Mouse (Mus musculus) lung, embryonic 14.5 days (tissue): ENCODE results near the gene Defb21. TPM values are rescaled to one million over a fixed set of nuclear protein-coding genes. Genes with fewer than 3 reads are reported as not detected.

Experiments used
- ATAC-seq: fragments of 200-750 bp; cut with Nextera tagmentation; 2 replicates; pipeline ENCODE4 v1.8.0; 2017; ENCODE audit warnings: mild to moderate bottlenecking, moderate TSS enrichment, moderate library complexity; ENCODE audit not compliant: insufficient read depth
- DNase-seq: peaks from one replicate; pipeline ENCODE4 v3.0.0-alpha.2; 2015
- H3K27ac ChIP-seq: fragments of 300-500 bp; sonication (generic); 2 replicates; pipeline ENCODE4 v1.5.1; 2014; ENCODE audit warnings: low read depth, mild to moderate bottlenecking, moderate library complexity
- H3K27me3 ChIP-seq: fragments of 300-500 bp; sonication (generic); 2 replicates; pipeline ENCODE4 v1.6.1; 2014; ENCODE audit warnings: low read length, control low read depth; ENCODE audit not compliant: insufficient read depth
- H3K36me3 ChIP-seq: fragments of 300-500 bp; sonication (generic); 2 replicates; pipeline ENCODE4 v1.6.1; 2014; ENCODE audit warnings: control low read depth; ENCODE audit not compliant: insufficient read depth
- H3K4me1 ChIP-seq: fragments of 300-500 bp; sonication (generic); 2 replicates; pipeline ENCODE4 v1.6.1; 2014; ENCODE audit warnings: antibody characterized with exemption, control low read depth; ENCODE audit not compliant: insufficient read depth
- H3K4me2 ChIP-seq: fragments of 300-500 bp; sonication (generic); 2 replicates; pipeline ENCODE4 v1.6.1; 2014; ENCODE audit warnings: mild to moderate bottlenecking
- H3K4me3 ChIP-seq: fragments of 300-500 bp; sonication (generic); 2 replicates; pipeline ENCODE4 v1.5.1; 2014; ENCODE audit warnings: low read depth, low read length
- H3K9ac ChIP-seq: fragments of 300-500 bp; sonication (generic); 2 replicates; pipeline ENCODE4 v1.6.1; 2014
- H3K9me3 ChIP-seq: fragments of 300-500 bp; sonication (generic); 2 replicates; pipeline ENCODE4 v1.6.1; 2016; ENCODE audit warnings: low read depth, low read length, control low read depth
- CTCF ChIP-seq: IDR thresholded peaks from 2 replicates; pipeline ENCODE4 v1.5.1; 2016; ENCODE audit warnings: antibody characterized with exemption, low read depth
- WGBS: fragments of 180-500 bp; shearing (Covaris S2); extraction: QIAGEN DNeasy Blood & Tissue Kit; methylation state at CpG from one replicate; pipeline ENCODE4 v1.1.7; 2014; 5-methylcytosine and 5-hydroxymethylcytosine counted together
- polyA plus RNA-seq: library from polyadenylated mRNA; unstranded; fragments of >200 nt; fragmentation: Nextera tagmentation; extraction: Ambion mirVana; gene quantifications from 2 replicates; pipeline ENCODE4 v1.2.1, GENCODE M21; 2014

Defb21 gene
- polyA plus RNA-seq, 1 experiment from 2014 or later: not detected

DNA sequence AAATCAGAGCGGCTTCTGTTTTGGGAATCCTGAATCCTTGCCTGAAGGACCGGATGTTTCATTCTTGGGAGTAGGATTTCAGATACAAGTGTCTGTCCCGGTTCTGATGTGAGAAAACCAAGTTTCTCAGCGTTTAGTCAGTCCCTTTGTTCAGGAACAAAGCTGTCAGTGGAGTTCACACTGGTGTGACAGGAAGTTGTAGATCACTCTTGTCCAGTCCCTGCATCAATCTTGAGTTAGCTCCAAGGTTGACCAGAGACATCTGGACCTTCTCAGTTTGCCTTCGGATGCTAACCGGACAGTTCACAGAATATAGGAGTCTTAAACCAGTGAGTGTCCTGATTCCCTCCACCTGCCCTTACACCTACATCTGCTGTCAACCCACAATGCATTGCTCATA lies 35.2 kb downstream of the Defb21 start:
- H3K4me2 ChIP-seq: no peak overlapping the region
- no peak for TF ChIP-seq CTCF
- ATAC-seq: no peak
- WGBS: 30% methylated on average over 6 of the region's 6 CpGs
- H3K4me3 ChIP-seq: no peak overlapping the region
- DNase-seq: no peak
- no peaks in the 10 kb centered on the region for H3K9me3 ChIP-seq
- no peak overlapping the region for H3K9ac ChIP-seq
- no peaks in the 10 kb centered on the region for H3K36me3 ChIP-seq
- H3K4me1 ChIP-seq: no peaks in the 10 kb centered on the region
- no peak overlapping the region for H3K27ac ChIP-seq
- no peaks in the 10 kb centered on the region for H3K27me3 ChIP-seq

DNA sequence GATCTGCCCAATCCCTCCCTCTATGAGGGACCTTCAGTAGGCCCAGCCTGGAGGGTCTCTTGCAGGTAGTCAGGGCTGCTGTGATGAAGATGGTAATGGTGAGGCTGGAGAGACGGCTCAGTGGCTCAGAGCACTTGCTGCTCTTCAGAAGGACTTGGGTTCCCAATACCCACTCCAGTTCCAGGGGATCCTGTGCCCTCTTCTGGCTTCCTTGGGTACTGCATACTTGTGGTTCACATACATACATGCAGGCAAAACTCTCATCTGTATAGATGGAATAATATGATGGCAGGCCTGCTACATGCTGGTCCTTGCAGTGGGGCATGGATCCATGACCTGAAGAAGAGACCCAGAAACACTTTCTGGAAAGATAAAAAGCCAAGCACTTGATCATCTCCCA lies 36.2 kb downstream of the Defb21 start:
- Histone ChIP-seq H3K4me2 (no peak overlapping the region), H3K27me3 (no peaks in the 10 kb centered on the region), H3K9ac (no peak overlapping the region), H3K36me3 (no peaks in the 10 kb centered on the region), H3K4me3 (no peak overlapping the region), H3K9me3 (no peaks in the 10 kb centered on the region), H3K27ac (no peak overlapping the region), H3K4me1 (no peaks in the 10 kb centered on the region)
- DNase-seq: no peak
- 0 out of 2 replicates have a peak, but pooled peaks have one; percentile 4 for TF ChIP-seq CTCF
- no peak for ATAC-seq
- 80% methylated on average over 1 of the region's 1 CpGs for WGBS

DNA sequence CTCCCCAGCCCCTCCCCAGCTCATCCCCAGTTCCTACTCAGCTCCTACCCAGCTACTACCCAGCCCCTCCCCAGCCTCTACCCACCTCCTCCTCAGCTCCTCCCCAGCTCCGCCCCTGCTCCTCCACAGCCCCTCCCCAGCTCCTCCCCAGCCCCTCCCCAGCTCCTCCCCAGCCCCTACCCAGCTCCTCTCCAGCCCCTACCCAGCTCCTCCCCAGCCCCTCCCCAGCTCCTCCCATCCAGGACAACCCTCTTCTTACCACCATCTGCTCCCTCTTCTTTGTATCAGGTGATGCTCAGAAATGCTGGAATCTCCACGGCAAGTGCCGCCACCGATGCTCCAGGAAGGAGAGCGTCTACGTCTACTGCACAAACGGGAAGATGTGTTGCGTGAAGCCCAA lies 39.6 kb downstream of the Defb21 start:
- ATAC-seq: peak; percentile 32; the same call in 1 of the 2 replicates
- WGBS: 28% methylated on average over 8 of the region's 8 CpGs

DNA sequence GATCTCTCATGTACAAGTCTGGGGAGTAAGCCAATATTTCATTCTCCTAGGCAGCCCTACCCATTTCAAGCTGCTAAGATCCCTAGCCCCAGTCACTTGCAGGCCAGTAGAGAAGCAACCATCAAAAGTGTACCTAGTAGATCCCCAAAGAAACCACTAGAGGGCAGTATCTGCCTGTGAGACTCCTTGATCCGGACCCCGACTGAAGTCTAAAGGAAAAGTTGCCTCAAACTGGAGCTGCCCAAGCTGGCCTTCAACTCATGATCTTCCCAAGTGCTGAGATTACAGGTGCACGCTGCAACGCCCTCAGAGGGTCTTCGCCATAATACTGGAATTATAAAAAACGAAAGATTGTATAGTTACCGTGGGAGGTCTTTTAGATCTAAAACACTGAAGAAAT lies 43.0 kb downstream of the Defb21 start:
- no peaks in the 10 kb centered on the region for H3K4me1 ChIP-seq
- no peaks in the 10 kb centered on the region for H3K27me3 ChIP-seq
- H3K4me2 ChIP-seq: no peak overlapping the region
- no peaks in the 10 kb centered on the region for H3K36me3 ChIP-seq
- no peak overlapping the region for H3K27ac ChIP-seq
- ATAC-seq: peak; percentile 75
- no peak overlapping the region for H3K4me3 ChIP-seq
- 9% methylated on average over 7 of the region's 7 CpGs for WGBS
- no peaks in the 10 kb centered on the region for H3K9me3 ChIP-seq
- no peak overlapping the region for H3K9ac ChIP-seq
- peak; percentile 91 for TF ChIP-seq CTCF
- DNase-seq: peak; percentile 94

More for the DNA sequence above, 39.6 kb downstream of the Defb21 start:
- Histone ChIP-seq H3K4me3 (no peak overlapping the region), H3K4me1 (no peaks in the 10 kb centered on the region), H3K36me3 (no peaks in the 10 kb centered on the region), H3K27ac (no peak overlapping the region), H3K27me3 (no peaks in the 10 kb centered on the region), H3K9me3 (no peaks in the 10 kb centered on the region), H3K9ac (no peak overlapping the region), H3K4me2 (no peak overlapping the region)
- DNase-seq: no peak
- no peak for TF ChIP-seq CTCF

DNA sequence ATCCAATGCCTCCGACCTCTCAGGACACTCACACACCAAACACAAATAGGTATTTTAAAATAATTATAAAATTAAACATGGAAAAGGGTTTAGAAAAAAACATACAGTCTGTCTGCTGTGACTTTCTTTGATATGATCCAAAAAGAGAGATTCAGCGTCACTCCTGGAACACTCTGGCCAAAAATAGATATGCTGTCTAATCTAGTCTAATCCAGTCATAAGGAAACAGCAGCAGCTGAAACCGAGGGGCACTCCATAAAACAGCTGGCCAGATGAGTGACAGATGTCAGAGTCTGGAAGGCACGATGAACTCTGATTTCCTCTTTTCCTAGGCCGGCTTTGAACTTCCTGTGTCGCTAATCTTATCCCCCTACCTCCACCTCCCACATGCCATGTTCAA lies 43.9 kb downstream of the Defb21 start:
- 59% methylated on average over 6 of the region's 6 CpGs for WGBS
- no peaks in the 10 kb centered on the region for H3K36me3 ChIP-seq
- no peaks in the 10 kb centered on the region for H3K27me3 ChIP-seq

DNA sequence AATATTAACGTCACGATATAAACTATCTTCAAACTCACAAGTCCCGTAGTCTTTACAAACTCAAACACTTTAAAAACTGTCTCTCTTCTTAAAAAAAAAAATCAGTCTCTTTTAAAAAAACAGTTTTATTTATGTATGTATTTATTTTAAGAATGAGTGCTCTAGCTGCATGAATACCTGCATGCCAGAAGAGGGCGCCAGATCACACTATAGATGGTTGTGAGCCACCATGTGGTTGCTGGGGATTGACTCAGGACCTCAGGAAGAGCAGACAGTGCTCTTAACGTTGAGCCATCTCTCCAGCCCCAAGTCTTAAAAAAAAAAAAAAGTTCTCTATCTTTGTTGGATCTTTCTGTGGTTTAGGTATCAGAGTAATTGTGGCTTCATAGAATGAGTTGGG lies 44.8 kb downstream of the Defb21 start:
- WGBS: 57% methylated on average over 5 of the region's 5 CpGs
- Histone ChIP-seq H3K27ac (no peak overlapping the region), H3K9ac (no peak overlapping the region), H3K27me3 (no peaks in the 10 kb centered on the region), H3K9me3 (no peaks in the 10 kb centered on the region), H3K36me3 (no peaks in the 10 kb centered on the region), H3K4me2 (no peak overlapping the region), H3K4me1 (no peaks in the 10 kb centered on the region), H3K4me3 (no peak overlapping the region)
- peak; percentile 54 for TF ChIP-seq CTCF
- ATAC-seq: no peak
- no peak for DNase-seq

More for the DNA sequence above, 43.9 kb downstream of the Defb21 start:
- Histone ChIP-seq H3K4me3 (no peak overlapping the region), H3K4me1 (no peaks in the 10 kb centered on the region), H3K27ac (no peak overlapping the region), H3K4me2 (no peak overlapping the region), H3K9me3 (no peaks in the 10 kb centered on the region), H3K9ac (no peak overlapping the region)
- TF ChIP-seq CTCF: no peak
- ATAC-seq (no peak), DNase-seq (no peak)

DNA sequence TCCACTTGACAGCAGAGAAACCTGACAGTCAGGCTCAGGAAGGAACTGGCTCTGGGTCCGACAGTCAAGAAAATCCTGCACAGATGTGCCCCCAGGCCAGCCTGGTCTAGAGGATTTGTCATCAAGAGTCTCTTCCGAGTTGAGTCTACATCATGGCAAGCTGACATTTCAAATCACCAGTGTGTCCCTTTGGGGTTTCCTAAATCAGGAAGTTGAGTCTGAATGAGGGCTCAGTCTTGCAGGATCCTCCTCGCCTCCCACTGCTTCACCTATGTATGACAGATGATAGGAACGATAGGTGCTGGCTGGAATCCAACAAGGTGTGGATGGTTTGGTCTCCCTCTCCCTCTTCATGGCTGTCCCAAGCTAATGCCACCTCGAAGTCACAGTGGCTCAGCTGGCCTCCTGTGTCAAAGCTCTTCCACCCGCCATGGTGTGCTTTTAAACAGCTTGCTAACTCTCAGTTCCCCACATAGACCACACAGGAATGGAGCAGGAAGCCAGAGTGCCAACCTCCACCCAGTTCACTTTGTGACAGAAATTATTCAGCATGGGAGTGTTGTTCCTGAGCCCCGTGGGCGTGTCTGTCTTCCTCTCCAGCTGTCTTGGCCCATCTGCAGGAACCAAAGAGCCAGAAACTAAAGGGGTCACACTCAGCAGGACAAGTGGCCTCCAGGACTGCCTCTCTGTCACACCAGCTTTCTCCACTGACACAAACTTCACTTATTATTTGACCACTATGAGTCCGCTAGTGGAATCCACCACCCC lies 48.0 kb downstream of the Defb21 start:
- no peaks in the 10 kb centered on the region for H3K9me3 ChIP-seq
- no peak for TF ChIP-seq CTCF
- WGBS: 65% methylated on average over 9 of the region's 9 CpGs
- H3K36me3 ChIP-seq: no peaks in the 10 kb centered on the region
- no peak overlapping the region for H3K27ac ChIP-seq
- no peak for ATAC-seq
- no peaks in the 10 kb centered on the region for H3K27me3 ChIP-seq
- H3K4me2 ChIP-seq: no peak overlapping the region
- H3K9ac ChIP-seq: no peak overlapping the region
- DNase-seq: no peak
- no peaks in the 10 kb centered on the region for H3K4me1 ChIP-seq
- H3K4me3 ChIP-seq: no peak overlapping the region
